Mouse (Mus musculus): ENCODE measurements around the gene Ptpn23.
"Not testable (repeated sequence)": the region's sequence is repeated elsewhere in the genome, so short reads cannot be mapped to it uniquely, and the experiment has no call there.

The Ptpn23 gene

DNA sequence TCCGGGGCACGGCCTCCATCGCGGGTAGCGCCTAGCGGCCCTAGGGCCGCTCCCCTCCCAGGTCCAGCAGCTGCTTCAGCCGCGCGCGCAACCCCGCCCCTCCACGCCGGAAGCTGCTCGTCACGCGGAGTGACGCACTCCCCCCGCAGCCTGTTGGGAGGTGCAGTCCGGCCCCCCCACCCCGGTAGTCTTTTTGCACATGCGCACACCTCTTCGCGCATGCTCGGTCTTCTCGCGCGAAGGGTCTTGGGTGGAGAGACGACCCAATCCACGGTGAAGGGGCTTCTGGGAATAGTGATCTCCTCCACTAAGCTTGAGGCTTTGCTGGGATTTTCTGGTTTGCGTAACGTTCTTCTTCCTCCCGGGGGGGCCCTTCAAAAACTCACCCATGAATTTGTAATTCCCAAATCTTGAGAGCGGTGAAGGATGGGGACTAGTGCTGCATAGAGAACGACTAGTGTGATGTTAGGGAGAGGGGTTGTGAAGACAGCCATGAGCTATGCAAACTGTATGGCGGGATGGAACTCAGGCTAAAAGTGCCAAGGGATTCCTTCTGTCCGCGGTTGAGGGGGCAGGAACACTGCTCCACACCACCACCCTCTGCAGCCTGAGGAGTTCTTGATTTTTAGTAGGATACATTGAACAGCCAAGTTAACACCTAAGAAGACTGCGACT lies at the start of gene Ptpn23:
Gene Ptpn23, minus strand, starts transcription at position 115 of the 675 bp plus-strand sequence.
- DNase-seq, result peak; percentile 97 to 98

DNA sequence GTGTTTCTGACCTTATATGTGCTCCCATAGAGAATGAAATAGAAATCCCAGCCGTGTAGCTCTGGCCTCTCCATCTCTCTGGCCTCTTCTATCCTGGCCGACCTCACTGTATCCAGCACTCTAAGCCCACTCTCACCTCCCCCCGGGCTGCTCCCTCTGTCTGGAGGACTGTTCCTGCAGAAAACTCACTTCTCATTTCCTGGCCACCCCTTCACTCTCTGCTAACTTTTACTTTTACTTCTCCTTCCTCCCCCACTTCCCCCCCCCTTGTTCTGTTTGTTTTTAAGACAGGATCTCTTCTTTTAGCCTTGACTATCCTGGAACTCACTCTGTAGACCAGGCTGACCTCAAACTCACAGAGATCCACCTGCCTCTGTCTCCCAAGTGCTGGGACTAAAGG lies 44.5 kb upstream of the Ptpn23 start:
- DNase-seq, result peak; percentile 33 to 44

GRCm38 (mm10) chr9:110448857-110449617 lies 41.0 kb upstream of the Ptpn23 start:
- DNase-seq, result peak; percentile 85 to 86

DNA sequence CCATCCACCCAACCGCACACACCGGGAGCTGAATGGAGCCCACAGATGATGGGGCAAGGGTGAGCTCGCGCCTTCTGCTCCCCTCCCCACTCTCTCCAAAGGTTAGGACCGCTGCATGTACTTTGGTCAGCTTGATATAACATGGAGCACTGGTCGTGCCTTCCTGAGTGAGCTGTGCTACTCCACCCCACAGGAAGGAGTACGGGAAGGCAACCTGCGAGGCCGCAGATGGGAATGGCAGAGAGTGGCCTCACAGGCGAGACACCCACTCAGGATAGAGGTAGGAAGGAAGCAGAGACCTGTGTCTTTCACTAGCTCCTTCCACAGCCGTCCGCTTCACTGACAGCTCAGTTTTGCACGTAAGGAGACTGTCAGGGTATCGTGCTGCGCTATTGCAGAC lies 40.3 kb upstream of the Ptpn23 start:
- no peak for DNase-seq

- DNase-seq, result no peak
Observed at GRCm38 (mm10) chr9:110440559-110440958, 32.5 kb upstream of the Ptpn23 start.

- DNase-seq, result no peak
Observed at GRCm38 (mm10) chr9:110440049-110440448, 32.0 kb upstream of the Ptpn23 start.

DNA sequence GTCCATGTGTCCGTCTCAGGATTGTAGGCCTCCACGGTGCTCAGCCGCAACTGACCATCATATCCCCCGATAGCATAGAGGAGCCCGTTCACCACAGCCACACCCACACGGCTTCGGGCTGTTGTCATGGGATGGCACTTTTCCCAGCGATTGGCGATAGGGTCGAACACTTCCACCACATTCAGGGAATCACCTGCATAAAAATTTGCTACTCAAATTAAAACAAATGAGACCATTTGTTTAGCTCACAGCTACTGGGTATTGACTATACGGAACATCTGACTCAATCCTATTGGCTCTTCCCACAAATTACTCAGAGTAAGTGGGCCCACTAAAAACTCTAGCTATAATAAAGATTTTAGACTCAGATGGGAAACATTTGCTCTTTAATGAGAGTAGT lies 28.0 kb upstream of the Ptpn23 start:
- DNase-seq, result no peak

- DNase-seq, result no peak
Observed at GRCm38 (mm10) chr9:110433045-110433444, 25.0 kb upstream of the Ptpn23 start.

DNA sequence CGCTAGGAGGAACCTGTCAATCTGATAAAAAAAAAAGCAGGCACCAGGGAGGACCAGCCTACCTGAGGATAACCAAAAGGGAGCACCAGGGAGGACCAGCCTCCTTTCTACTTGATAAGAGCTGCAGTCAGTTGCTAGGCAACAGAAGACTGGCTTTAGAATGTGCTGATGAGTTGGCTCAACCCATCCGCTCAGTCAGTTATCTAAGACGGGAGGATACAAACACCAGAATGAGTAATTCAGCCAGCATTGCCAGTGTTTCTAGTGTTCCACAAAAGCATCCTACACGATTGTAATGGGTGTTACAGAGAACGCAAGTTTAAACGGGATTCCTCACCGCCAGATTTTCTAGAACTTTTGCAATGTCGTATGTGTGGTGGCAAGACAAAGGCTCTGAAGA lies 23.2 kb upstream of the Ptpn23 start:
- no peak for DNase-seq

- no peak for DNase-seq
Observed at GRCm38 (mm10) chr9:110419511-110420112, 11.6 kb upstream of the Ptpn23 start, which contains the start of gene Ngp. TSS of gene Ngp (plus strand) at chr9:110419747.

GRCm38 (mm10) chr9:110413785-110414184 lies 5.8 kb upstream of the Ptpn23 start:
- DNase-seq, result peak in 1 of 2 experiments; percentile 27

GRCm38 (mm10) chr9:110412926-110413325 lies 4.9 kb upstream of the Ptpn23 start:
- no peak for DNase-seq

DNA sequence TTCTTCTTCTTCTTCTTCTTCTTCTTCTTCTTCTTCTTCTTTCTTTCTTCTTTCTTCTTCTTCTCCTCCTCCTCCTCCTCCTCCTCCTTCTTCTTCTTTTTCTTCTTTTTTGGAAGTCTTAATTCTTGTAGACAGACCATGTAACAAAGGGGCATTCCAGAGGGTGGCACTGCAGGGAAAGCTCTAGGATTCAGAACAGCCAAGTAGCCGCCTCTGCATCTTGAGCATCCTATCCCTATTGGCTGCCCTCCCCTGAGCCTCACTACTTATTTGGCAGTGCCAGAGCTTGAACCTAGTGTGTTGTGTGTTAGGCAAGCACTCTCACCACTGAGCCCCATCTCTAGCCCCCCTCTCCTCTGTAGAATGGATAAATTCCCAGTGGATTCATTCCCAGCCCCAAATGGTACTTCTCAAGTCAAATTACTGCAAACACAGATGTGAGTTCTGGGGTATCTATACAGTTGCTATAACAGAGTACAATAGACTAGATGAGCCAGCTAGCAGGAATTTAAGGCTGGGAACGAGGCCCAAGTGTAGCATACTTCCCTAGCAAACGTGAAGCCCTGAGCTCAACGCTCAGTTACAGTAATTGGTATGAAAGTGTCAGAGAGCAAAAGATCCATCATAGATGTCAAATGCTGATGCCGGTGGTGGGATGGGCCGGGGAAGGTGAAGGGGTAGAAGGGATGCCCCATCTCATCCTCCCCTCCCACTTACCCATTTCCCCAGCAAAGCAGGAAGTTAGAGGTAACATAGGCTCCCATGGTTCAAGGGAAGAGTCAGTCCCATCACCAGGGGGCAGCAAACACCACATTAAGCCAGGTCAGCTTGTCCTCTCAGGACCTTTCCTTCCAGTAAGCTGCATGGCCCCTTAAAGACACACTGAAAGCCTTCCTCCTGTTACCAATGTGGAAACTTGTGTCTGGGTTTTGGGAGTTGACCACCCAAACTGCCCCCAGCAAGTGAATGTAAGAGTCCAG lies 3.2 kb upstream of the Ptpn23 start:
- peak; percentile 90 to 91 for DNase-seq

- DNase-seq, result peak; percentile 64 to 73
Observed at GRCm38 (mm10) chr9:110407311-110408098, 508 bp downstream of the Ptpn23 start.

DNA sequence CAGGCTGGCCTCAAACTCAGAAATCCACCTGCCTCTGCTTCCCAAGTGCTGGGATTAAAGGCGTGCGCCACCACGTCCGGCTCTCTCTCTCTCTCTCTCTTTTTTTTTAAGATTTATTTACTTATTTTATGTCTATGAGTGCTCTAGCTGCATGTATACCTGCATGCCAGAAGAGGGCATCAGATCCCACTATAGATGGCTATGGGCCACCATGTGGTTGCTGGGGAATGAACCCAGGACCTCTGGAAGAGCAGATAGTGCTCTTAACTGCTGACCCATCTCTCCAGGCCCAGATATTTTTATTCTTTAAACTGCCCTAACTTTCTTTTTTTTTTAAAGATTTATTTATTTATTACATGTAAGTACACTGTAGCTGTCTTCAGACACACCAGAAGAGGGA lies 4.8 kb downstream of the Ptpn23 start:
- DNase-seq, result not testable (repeated sequence)

DNA sequence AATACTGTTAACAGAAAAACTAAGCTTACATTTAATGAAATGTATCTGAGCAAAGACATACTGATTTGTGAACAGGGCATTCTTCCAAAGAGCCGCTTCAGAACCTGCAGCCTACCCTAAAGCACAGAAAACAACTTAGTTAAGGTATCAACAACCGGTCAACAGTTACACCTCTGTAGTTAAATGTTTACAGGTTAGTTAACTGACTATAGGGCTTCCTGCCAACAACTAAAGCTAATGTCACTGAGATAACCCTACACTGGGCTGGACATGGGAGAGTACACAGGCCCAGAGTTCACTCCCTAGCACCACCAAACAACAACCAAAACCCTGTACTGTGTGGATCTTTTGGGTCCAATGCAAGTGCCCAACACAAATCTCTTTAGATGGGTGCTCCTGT lies 5.3 kb downstream of the Ptpn23 start:
- DNase-seq, result no peak

- no peak for DNase-seq
Observed at GRCm38 (mm10) chr9:110400650-110401049, 7.4 kb downstream of the Ptpn23 start.

DNA sequence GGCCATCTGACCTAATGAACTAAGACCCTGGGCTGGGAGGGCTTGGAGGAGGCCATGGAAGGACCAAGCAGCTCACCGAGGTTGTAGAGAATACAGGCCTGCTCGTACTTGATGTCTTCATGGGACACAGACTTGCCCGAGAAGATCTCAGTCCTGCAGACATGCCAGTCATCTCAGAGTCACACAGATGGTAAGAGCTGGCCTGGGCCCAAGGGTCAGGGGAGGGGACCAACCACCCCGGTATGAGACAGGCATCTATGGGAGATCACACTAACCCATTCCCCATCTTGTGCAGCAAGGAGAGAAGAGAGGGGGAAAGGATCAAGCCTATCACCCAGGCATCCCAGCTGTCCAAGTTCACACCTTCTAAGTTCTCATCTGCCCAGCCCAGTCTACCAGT lies 14.7 kb downstream of the Ptpn23 start:
- DNase-seq, result no peak

DNA sequence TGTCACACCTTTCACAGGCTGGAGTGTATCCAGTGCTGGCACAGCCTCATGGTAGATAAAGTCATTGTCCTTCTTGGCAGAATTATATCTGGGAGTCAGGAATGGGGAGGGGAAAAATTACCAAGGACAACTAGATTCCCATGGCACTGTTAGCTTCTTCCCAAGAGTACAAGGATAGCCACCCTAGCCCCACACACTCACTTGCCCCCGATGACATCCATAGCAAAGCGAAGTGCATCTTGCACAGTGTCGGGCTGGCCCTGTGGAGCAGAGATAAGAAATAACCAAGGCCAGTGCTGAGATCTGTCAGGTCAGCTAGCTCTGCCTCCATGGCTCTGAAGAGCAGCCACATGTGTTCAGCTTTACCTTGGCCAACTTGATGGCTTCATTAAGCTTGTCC lies 17.2 kb downstream of the Ptpn23 start:
- no peak for DNase-seq

- no peak for DNase-seq
Observed at GRCm38 (mm10) chr9:110388011-110388410, 20.0 kb downstream of the Ptpn23 start.

- DNase-seq, result no peak
Observed at GRCm38 (mm10) chr9:110384369-110384929, 23.6 kb downstream of the Ptpn23 start.
